Mouse (Mus musculus): ENCODE measurements around the gene Cnga3.

- TF ChIP-seq MYC (IDR thresholded peaks at IDR 0.05; ENCODE audit: low read depth, low read length) (no peak), ZNF384 (IDR thresholded peaks at IDR 0.05; ENCODE audit: low read depth, low read length) (no peak), POLR2A (IDR thresholded peaks at IDR 0.05; ENCODE audit: low read depth, low read length) (no peak)
Measured at GRCm38 (mm10) chr1:37287748-37288147, 73.5 kb downstream of the Cnga3 start.
